Mouse (Mus musculus) myocyte (in vitro differentiated cells): Measurements from ENCODE around the gene Nelfb.

Experiments
- E2F4 ChIP-seq: IDR thresholded peaks from one replicate; pipeline ENCODE4 v1.6.1; 2011; ENCODE audit warnings: mild to moderate bottlenecking, control low read depth, moderate library complexity; ENCODE audit not compliant: insufficient read depth
- MAX ChIP-seq: IDR thresholded peaks from one replicate; pipeline ENCODE4 v1.6.1; 2011; ENCODE audit warnings: low read depth, mild to moderate bottlenecking, control low read depth
- MYOD1 ChIP-seq, 3 experiments: IDR thresholded peaks; one replicate each; pipeline ENCODE4 v1.6.1; 2011; ENCODE audit warnings: control low read depth in 2 of 3, low read depth in 2 of 3, mild to moderate bottlenecking in 2 of 3, moderate library complexity in 1 of 3; ENCODE audit not compliant: insufficient read length in 2 of 3, control insufficient read depth in 1 of 3
- MYOG ChIP-seq, 3 experiments: IDR thresholded peaks; one replicate each; pipeline ENCODE4 v1.6.1; 2011; ENCODE audit warnings: control low read depth in 2 of 3, low read depth in 2 of 3, mild to moderate bottlenecking in 2 of 3; ENCODE audit not compliant: insufficient read length in 2 of 3, control insufficient read depth in 1 of 3, insufficient read depth in 1 of 3
- POLR2A ChIP-seq: IDR thresholded peaks from one replicate; pipeline ENCODE4 v1.6.1; 2011; ENCODE audit warnings: low read depth, mild to moderate bottlenecking, control low read depth, moderate library complexity; ENCODE audit not compliant: insufficient read length

- TF ChIP-seq POLR2A (no peak), E2F4 (no peak), MYOD1 (IDR thresholded peaks at IDR 0.05; ENCODE audit: control insufficient read depth in 1 of 3, insufficient read length in 2 of 3, low read depth in 2 of 3) (no peak), MAX (no peak), MYOG (IDR thresholded peaks at IDR 0.05; ENCODE audit: control insufficient read depth in 1 of 3, insufficient read depth in 1 of 3, insufficient read length in 2 of 3, low read depth in 2 of 3) (no peak)
Measured at GRCm38 (mm10) chr2:25244144-25244543, 32.9 kb upstream of the Nelfb start.
